Mouse (Mus musculus): ENCODE measurements at regions not wholly inside any gene's neighbourhood (a gene's known extent, or its start where the extent isn't known, plus 50 kb on each side); places are given as distances from the start of the nearest gene placed in this dataset.

DNA sequence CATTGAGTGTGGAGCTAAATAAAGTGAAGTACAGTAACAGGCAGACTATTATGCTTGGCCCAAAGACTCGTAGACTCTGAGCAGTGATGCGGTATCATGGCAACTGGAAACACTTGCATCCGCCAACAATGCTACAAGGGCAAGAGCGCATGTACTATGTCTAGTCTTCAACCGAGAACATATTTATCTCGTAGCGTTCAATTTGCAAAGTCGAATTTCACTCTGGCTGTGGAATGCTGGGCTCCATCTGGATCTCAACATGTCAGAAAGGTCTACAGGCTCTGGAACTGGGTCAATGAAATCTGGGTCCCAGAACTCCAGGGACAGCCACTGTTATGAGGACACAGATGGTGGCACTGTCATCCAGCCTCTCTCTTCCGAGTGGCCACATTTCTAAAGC, 359.7 kb downstream of the Plk2 start:
- DNase-seq (ENCODE audit: extremely low read depth, insufficient read length, low spot score): no peak

- DNase-seq (ENCODE audit: extremely low read depth, insufficient read length, low spot score): peak; percentile 16
Measured at GRCm38 (mm10) chr13:110756877-110757276, 362.0 kb downstream of the Plk2 start.

DNA sequence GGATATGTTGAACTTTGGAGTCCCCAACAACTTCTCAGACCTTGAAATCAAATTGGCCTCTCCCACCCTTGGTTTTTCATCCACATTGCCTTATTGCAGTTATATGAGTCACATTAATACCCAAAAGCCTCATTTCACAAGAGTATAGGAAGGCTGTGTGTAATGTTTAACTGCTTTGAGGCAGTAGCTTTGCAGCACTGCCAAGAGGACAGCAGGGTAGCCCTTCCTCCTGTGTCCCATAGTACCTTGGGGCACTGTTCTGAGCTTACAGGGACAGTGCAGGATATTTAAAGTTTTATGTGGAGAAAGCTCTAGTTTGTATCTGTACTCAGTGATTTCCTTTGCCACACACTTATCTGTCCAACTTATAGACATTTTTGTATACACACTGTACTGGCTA, 374.4 kb downstream of the Plk2 start:
- DNase-seq (ENCODE audit: extremely low read depth, insufficient read length, low spot score): peak; percentile 12

DNA sequence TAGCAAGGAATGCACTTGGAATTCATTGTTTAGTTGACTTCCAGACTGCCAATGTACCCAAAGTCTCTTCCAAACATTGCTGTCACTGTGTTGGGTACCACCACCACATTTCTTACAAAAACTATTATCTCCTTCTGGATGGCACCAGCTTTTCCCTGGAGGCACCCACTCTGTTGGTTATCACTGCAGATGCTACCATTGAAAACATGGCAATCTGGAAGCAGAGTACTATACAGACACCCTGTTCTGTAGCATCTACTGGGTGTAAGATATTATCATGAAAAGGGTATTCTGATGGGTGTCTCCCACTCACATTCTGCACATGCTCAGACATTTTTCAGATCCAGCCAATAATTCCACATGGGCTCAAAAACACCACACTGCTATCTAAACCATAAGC, 380.4 kb downstream of the Plk2 start:
- DNase-seq (ENCODE audit: extremely low read depth, insufficient read length, low spot score): no peak

- DNase-seq (ENCODE audit: extremely low read depth, insufficient read length, low spot score): no peak
Measured at GRCm38 (mm10) chr13:110784162-110784785, 389.4 kb downstream of the Plk2 start.

- DNase-seq (ENCODE audit: extremely low read depth, insufficient read length, low spot score): no peak
Measured at GRCm38 (mm10) chr13:110784822-110785221, 390.0 kb downstream of the Plk2 start.

GRCm38 (mm10) chr13:110798313-110798712, 403.5 kb downstream of the Plk2 start:
- DNase-seq (ENCODE audit: extremely low read depth, insufficient read length, low spot score): no peak

DNA sequence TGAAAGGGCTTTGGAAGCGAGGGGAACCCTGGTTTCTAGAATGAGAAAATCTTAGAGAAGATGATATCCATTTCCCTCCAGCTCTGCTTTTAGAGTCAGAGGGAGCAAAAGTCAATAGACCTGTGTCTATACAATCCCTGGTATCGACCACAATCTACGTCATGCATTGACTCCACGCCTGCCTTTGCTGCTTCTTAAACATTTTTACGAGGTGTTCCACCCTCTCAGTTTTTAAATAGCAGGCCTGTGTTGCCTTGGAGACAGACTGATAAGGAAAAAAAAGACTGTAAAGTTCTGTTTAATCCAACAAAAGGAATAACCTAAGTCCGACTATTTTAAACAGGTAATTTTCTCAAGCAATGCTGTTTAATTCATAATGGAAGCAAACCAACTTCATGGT, 408.0 kb downstream of the Plk2 start:
- DNase-seq (ENCODE audit: extremely low read depth, insufficient read length, low spot score): no peak

DNA sequence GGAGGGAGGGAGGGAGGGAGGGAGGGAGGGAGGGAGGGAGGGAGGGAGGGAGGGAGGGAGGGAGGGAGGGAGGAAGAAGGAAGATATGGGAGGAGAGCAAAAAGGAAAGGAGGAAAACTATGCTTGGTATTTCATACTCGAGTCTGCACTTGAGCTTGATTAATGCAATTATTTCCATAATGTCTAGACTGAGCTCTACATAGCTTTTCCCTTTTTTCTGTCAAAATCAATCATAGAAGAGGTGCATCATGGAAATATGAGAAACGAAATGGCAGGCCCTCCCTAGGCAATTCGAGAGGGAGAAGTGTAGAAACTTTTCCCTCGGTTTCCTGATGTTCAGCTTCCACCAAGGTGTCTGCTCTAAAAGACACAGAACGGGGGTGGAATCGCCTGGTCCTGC, 417.6 kb downstream of the Plk2 start:
- DNase-seq (ENCODE audit: extremely low read depth, insufficient read length, low spot score): no peak

- no peak for DNase-seq (ENCODE audit: extremely low read depth, insufficient read length, low spot score)
Measured at GRCm38 (mm10) chr13:110814066-110814465, 419.2 kb downstream of the Plk2 start.

- DNase-seq (ENCODE audit: extremely low read depth, insufficient read length, low spot score): no peak
Measured at GRCm38 (mm10) chr13:110819301-110819862, 424.5 kb downstream of the Plk2 start.

- DNase-seq (ENCODE audit: extremely low read depth, insufficient read length, low spot score): peak; percentile 14
Measured at GRCm38 (mm10) chr13:110824878-110825277, 429.9 kb upstream of the Actbl2 start.

DNA sequence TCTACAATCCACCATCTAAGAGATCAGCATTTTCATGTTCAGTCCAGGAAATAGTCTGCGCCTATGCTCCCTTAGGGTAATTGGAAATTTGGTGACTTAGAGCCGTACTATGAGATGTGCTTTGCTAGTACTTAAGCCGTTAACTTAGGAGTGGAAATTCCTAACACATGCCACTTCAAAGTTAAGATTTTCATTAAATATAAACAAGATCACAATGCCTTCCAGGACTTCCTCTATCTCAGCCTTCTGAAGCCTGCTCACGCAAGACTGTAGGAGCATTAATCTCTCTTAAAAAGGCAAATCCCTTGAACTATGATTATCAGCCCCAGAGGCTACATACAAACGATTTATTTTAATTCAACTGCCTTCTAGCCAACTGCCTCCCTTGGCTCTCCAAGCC, 422.4 kb upstream of the Actbl2 start:
- DNase-seq (ENCODE audit: extremely low read depth, insufficient read length, low spot score): no peak

- no peak for DNase-seq (ENCODE audit: extremely low read depth, insufficient read length, low spot score)
Measured at GRCm38 (mm10) chr13:110836936-110837335, 417.9 kb upstream of the Actbl2 start.

DNA sequence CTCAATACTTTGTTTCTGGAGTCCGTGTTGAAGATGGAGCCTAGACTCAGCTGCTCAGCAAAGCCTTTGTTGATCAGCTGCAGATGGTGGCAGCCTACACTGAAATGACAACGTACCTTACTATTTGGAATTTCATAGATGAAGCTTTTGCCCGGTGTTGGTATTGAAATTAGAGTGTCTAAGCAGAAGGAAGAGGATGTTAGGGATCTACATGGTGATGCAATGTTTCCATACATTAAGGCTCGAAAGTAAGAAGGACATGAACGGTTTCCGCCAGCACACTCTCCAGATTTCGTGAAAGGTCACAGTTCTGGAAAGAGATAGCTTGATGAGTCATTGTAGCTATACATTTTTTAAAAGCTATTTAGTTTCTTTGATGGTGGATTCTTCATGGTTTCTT, 412.9 kb upstream of the Actbl2 start:
- no peak for DNase-seq (ENCODE audit: extremely low read depth, insufficient read length, low spot score)

GRCm38 (mm10) chr13:110845695-110846094, 409.1 kb upstream of the Actbl2 start:
- DNase-seq (ENCODE audit: extremely low read depth, insufficient read length, low spot score): no peak

DNA sequence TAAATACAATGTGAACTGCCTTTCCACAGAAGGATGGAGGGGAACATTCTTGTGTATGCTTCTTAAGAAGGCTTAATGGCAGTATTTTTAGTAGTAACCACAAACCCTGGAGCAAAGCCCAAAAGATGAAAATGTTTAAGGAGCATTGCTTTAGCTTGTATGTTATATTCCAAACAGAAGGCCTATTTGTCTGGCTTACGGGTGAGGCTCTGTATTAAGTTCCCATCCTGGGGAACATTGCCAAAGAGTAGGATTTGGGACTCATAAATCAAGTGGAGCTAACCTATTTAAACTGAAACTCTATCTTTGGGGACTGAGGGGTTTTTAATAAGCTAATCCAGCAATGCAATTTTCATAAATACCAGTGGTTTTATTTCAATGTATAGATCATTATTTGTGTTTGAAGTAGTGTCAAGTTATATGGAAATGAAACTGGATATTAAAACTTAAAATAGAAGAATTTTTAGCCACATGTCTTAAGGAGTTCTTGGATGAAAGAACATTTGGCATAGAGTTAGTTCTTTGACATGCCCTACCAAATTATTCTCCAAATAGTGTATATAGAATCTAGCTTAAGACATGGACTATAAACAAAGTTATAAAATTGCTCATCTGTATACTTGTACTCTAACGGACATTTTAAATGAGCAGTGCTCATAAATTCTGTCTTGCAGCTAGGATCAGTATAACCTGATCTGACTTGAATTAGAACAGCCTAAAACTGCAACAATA, 401.7 kb upstream of the Actbl2 start:
- no peak for DNase-seq (ENCODE audit: extremely low read depth, insufficient read length, low spot score)

- DNase-seq (ENCODE audit: extremely low read depth, insufficient read length, low spot score): no peak
Measured at GRCm38 (mm10) chr13:110854213-110854612, 400.6 kb upstream of the Actbl2 start.

DNA sequence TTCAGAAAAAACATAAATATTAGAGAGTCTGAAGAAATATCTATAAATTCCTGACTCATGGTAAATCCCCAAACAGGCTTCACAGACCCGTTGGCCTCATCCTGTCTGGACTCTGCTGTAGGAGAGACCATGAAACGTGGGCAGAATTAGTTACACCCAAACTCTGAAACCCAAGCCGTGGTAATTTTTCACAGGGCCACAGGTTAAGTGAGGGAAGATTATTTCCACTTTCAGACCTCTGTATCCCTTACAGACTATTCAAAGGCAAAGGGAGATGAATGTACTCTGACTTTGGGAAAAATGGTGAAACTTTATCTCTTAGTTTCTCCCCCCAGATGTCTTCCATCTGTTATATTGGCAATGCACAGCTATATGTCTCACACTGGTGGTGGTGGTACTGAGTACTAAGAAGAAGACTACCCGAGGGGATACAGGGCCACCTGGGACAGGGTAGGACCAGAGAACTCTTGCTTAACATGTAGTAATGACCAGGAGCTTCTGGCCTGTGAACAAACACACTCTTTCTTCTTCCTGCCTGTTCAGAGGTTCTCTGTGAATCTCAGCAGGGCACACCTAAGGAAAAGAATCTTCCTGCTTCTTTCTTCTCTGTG, 388.8 kb upstream of the Actbl2 start:
- no peak for DNase-seq (ENCODE audit: extremely low read depth, insufficient read length, low spot score)

GRCm38 (mm10) chr13:110866713-110867112, 388.1 kb upstream of the Actbl2 start:
- DNase-seq (ENCODE audit: extremely low read depth, insufficient read length, low spot score): no peak

- no peak for DNase-seq (ENCODE audit: extremely low read depth, insufficient read length, low spot score)
Measured at GRCm38 (mm10) chr13:110871125-110871775, 383.6 kb upstream of the Actbl2 start.
